Mouse (Mus musculus) heart, postnatal 0 days (tissue): ENCODE results near the gene Csmd2.

Experiments used
- CTCF ChIP-seq: IDR thresholded peaks from 2 replicates; pipeline ENCODE4 v1.5.1; 2016; ENCODE audit warnings: antibody characterized with exemption, control low read depth, low read depth
- EP300 ChIP-seq: IDR thresholded peaks from 2 replicates; pipeline ENCODE4 v1.6.1; 2016; ENCODE audit warnings: antibody characterized with exemption, low read depth

DNA sequence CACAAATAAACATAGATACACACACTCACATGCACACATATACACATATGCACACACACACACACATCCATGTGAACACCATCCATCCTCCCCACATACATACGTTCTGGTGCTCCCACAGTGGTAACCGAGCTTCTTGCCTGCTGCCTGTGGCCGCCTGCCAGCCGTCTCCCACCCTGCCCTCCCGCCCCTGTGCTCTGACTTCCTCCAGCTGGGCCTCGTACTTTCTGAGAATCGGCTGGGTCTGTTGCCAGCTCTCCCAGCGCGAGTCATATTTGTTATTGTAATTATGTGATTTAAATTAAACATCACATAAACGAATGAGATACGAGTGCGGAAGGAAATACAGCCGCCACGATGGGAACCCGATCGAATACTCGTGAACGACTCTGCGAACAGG, 283.3 kb downstream of the Csmd2 start:
- TF ChIP-seq CTCF (no peak), EP300 (no peak)
